Mouse (Mus musculus): ENCODE measurements around the gene Bloc1s4. TPM values are rescaled to one million over a fixed set of nuclear protein-coding genes. Genes with fewer than 3 reads are reported as not detected.

The Bloc1s4 gene
- polyA plus RNA-seq, 1 experiment from 2014 or later = 23.5 TPM

DNA sequence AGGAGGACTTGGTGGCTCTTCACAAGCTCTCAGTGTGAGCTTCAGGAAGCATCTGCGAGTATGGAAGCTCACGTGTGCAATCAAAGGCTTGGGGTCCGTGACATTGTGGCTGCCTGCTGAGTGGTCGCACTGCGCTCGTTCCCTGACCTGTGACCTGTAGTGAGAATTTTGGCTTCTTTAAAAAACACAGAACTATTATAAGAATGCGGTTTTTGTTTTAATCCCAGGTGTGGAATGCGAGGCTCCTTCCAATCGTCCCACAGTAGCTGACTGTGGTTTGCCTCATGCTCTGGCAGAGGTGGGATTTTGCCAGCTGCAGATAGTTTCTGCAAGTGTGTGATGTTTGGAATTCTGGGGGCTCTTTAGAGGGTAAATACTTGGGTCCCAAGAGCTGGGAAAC, 25.1 kb downstream of the Bloc1s4 start:
- no peak overlapping the region for H3K27ac ChIP-seq (replicated peaks)
- no peaks in the 10 kb centered on the region for H3K36me3 ChIP-seq
- no peak overlapping the region for H3K4me3 ChIP-seq
- peaks cover 3% of the 10 kb centered on the region for H3K4me1 ChIP-seq
- no peaks in the 10 kb centered on the region for H3K9me3 ChIP-seq (replicated peaks)
- H3K27me3 ChIP-seq (ENCODE audit: low read depth, poor library complexity, severe bottlenecking) = no peaks in the 10 kb centered on the region
- DNase-seq (ENCODE audit: low spot score) = no peak
- WGBS = 70% methylated on average over 9 of the region's 9 CpGs

DNA sequence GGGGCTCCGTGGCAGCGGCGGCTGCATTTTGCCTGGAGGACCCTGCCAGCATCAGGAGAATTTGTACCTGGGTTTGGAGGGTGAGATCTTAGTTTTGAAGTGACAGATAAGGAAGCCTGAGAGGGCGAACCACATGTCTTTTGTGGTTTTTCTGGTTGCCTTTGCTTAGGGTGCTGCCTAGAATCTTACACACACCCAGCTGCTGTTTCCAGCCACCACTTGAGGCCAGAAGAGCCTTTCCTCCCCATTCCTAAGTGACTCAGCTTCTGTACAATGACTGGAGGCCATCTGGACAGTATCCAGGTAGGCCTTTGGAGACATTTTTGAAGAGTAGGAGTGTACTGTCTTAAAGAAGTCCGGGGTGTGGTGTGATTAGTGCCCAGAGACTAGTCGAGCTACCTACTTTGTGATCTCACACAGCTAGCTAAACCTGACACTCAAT, 26.0 kb downstream of the Bloc1s4 start:
- H3K27ac ChIP-seq (replicated peaks) = no peak overlapping the region
- no peak overlapping the region for H3K4me3 ChIP-seq
- WGBS = 86% methylated on average over 6 of the region's 6 CpGs
- no peaks in the 10 kb centered on the region for H3K36me3 ChIP-seq
- no peaks in the 10 kb centered on the region for H3K27me3 ChIP-seq (ENCODE audit: low read depth, poor library complexity, severe bottlenecking)
- DNase-seq (ENCODE audit: low spot score) = no peak
- H3K4me1 ChIP-seq = peaks cover 3% of the 10 kb centered on the region
- H3K9me3 ChIP-seq (replicated peaks) = no peaks in the 10 kb centered on the region

DNA sequence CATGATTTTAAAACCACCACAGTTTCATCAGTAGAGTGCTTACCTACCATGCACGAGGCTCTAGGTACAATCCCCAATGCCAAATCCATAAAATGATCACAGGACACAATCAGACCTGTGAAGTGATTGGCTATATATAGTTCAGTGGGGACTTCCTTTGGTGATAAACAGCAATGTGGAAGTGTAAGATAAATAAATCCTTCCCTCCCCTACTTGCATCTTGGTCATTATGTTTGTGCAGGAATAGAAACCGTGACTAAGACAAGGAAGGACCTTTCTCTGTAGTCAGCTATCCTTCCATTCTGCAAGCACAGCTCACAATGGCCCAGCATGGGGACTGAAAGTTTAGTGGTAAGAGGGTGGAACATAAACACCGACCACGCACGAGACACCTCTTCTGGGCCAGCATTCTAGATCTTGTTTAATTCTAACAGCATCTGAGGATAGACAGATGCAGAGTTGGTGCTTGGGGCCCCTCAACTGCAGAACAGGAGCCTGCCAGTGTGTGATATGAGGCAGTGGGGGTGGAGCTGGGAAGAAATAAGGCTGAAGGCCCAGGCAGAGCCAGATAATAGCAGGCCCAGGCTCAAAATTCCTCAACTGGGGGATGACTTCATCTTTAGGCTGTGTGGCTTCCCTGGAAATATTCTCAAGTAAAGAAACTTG, 27.6 kb downstream of the Bloc1s4 start:
- no peak overlapping the region for H3K4me3 ChIP-seq
- H3K27me3 ChIP-seq (ENCODE audit: low read depth, poor library complexity, severe bottlenecking) = no peaks in the 10 kb centered on the region
- WGBS = 79% methylated on average over 5 of the region's 5 CpGs
- peaks cover 2% of the 10 kb centered on the region for H3K4me1 ChIP-seq
- no peak for DNase-seq (ENCODE audit: low spot score)
- no peaks in the 10 kb centered on the region for H3K9me3 ChIP-seq (replicated peaks)
- no peaks in the 10 kb centered on the region for H3K36me3 ChIP-seq
- no peak overlapping the region for H3K27ac ChIP-seq (replicated peaks)

DNA sequence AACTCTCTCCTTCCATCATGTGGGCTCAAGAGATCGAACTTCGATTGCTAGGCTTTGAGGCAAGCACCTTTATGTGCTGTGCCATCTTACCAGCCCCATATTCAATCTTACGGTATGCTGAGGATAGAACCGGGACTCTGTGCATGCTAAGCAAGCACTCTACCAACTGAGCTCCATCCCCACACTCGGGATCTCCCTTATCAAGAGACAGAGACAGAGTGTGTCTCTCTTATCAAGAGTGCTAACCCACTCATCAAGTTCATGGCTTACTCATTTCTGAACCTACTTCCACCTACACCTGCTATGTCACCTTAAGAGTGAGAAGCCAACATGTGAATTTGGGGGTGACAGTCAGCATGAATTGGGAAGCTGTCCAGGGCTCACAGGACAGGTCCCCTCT, 28.2 kb downstream of the Bloc1s4 start:
- no peak overlapping the region for H3K4me3 ChIP-seq
- H3K36me3 ChIP-seq = no peaks in the 10 kb centered on the region
- no peaks in the 10 kb centered on the region for H3K4me1 ChIP-seq
- no peaks in the 10 kb centered on the region for H3K9me3 ChIP-seq (replicated peaks)
- no peaks in the 10 kb centered on the region for H3K27me3 ChIP-seq (ENCODE audit: low read depth, poor library complexity, severe bottlenecking)
- H3K27ac ChIP-seq (replicated peaks) = no peak overlapping the region
- WGBS = 84% methylated on average over 5 of the region's 5 CpGs
- DNase-seq (ENCODE audit: low spot score) = no peak

DNA sequence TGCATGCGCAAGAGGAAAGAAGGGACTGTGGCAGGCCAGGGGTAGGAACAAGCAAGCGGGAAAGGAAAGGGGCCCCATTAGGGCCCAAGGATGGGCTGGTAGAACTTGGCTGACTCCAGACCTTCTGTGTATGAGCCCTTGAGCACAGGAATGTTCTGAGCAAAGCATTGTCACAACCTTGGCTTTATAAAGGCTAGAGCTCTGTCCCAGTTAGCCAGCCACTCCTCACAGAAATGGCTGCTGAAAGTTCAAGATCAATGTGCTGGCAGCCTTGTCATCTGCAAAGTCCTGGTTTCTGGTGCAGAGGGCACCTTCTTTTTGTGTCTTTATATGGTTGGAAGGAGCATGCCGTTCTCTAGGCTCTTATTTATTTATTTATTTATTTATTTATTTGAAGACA, 28.8 kb downstream of the Bloc1s4 start:
- Histone ChIP-seq H3K9me3 (replicated peaks) (no peaks in the 10 kb centered on the region), H3K27ac (replicated peaks) (no peak overlapping the region), H3K36me3 (no peaks in the 10 kb centered on the region), H3K4me1 (no peaks in the 10 kb centered on the region), H3K27me3 (ENCODE audit: low read depth, poor library complexity, severe bottlenecking) (no peaks in the 10 kb centered on the region), H3K4me3 (no peak overlapping the region)
- WGBS = 85% methylated on average over 3 of the region's 3 CpGs
- no peak for DNase-seq (ENCODE audit: low spot score)

DNA sequence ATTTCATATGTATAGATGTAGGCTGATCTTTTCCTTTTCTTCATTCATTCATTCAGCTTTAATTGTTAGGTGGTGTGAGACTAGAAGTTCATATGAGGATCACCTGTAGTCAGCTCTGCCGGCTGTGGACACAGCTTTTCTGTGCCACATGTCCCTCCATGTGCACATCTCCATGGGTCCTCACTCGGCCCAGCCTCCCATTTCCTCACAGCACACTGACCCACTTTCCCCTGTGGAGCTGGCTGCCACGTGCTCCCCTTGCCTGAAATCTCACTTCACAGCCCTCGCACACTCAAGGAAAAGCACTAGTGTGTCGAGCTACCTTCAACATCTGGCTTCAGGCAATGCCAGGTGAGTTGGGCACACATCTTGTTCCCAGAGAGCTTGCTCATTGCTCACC, 29.3 kb downstream of the Bloc1s4 start:
- H3K4me1 ChIP-seq = no peaks in the 10 kb centered on the region
- no peaks in the 10 kb centered on the region for H3K9me3 ChIP-seq (replicated peaks)
- H3K27me3 ChIP-seq (ENCODE audit: low read depth, poor library complexity, severe bottlenecking) = no peaks in the 10 kb centered on the region
- no peak for DNase-seq (ENCODE audit: low spot score)
- no peaks in the 10 kb centered on the region for H3K36me3 ChIP-seq
- H3K27ac ChIP-seq (replicated peaks) = no peak overlapping the region
- WGBS = 77% methylated on average over 5 of the region's 5 CpGs
- no peak overlapping the region for H3K4me3 ChIP-seq

DNA sequence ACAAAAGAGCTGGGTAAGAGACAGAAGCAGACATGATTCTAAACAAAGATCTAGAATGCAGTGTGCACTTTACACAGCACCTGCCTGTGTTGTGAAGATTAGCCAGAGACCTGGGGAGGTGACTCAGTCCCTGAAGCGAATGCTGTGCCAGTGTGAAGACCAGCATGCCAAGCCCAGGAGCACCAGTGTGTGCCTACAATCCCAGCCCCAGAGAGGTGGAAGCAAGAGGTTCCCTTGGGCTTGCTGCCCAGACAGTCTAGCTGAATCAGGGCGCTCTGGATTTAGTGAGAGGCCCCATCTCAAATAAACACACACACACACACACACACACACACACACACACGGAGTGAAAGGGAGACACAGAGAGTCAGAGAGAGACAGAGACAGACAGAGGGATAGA, 30.6 kb downstream of the Bloc1s4 start:
- no peak for DNase-seq (ENCODE audit: low spot score)
- Histone ChIP-seq H3K27ac (replicated peaks) (no peak overlapping the region), H3K4me1 (peaks cover 9% of the 10 kb centered on the region), H3K36me3 (no peaks in the 10 kb centered on the region), H3K27me3 (ENCODE audit: low read depth, poor library complexity, severe bottlenecking) (no peaks in the 10 kb centered on the region), H3K4me3 (no peak overlapping the region), H3K9me3 (replicated peaks) (no peaks in the 10 kb centered on the region)
- WGBS = 80% methylated on average over 3 of the region's 3 CpGs

DNA sequence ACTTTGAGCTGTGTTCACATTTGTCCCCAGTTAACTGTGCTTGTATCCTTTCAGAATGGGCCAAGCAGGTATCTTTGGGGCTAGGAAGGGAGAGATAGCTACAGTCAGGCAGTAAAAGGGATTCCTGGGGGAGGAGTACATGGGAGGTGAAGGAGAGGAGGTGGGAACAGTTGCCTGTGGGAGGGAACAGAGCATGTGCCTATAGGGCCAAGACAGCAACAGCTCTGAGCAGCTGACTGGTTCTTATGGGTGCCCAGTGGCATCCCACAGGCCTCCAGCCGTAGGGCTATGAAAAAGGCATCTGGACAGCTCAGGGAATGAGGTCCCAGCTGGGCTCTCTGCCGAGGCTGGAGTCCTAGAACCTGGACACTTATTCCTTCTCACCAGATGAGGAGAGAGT, 31.6 kb downstream of the Bloc1s4 start:
- Histone ChIP-seq H3K27ac (replicated peaks) (no peak overlapping the region), H3K4me1 (peaks cover 20% of the 10 kb centered on the region), H3K4me3 (no peak overlapping the region), H3K27me3 (ENCODE audit: low read depth, poor library complexity, severe bottlenecking) (peaks cover 7% of the 10 kb centered on the region; the same call in 1 of the 2 replicates), H3K9me3 (replicated peaks) (no peaks in the 10 kb centered on the region), H3K36me3 (no peaks in the 10 kb centered on the region)
- DNase-seq (ENCODE audit: low spot score) = no peak
- WGBS = 65% methylated on average over 2 of the region's 2 CpGs

DNA sequence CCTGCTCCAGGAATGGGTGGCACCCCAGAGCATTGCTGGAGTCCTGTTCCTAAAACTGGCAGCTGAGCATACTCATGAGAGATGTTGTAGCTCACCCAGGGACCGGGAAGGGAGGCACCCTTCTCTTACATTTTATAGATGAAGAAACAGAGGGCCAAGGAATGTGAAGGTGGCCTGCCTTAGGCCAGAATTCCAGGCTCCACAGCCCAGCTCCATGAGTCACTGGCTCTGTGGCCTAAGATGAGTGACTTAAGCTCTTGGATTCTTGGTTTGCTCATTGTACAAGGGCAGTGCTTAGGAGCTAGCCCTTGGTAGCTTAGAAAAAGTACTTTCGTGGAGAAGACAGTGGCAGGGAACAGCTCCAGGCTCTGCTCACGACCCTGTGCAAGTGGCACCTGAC, 33.6 kb downstream of the Bloc1s4 start:
- Histone ChIP-seq H3K36me3 (no peaks in the 10 kb centered on the region), H3K9me3 (replicated peaks) (no peaks in the 10 kb centered on the region), H3K4me1 (peaks cover 22% of the 10 kb centered on the region), H3K27ac (replicated peaks) (no peak overlapping the region), H3K4me3 (no peak overlapping the region), H3K27me3 (ENCODE audit: low read depth, poor library complexity, severe bottlenecking) (peaks cover 12% of the 10 kb centered on the region; the same call in 1 of the 2 replicates)
- 77% methylated on average over 3 of the region's 3 CpGs for WGBS
- no peak for DNase-seq (ENCODE audit: low spot score)

DNA sequence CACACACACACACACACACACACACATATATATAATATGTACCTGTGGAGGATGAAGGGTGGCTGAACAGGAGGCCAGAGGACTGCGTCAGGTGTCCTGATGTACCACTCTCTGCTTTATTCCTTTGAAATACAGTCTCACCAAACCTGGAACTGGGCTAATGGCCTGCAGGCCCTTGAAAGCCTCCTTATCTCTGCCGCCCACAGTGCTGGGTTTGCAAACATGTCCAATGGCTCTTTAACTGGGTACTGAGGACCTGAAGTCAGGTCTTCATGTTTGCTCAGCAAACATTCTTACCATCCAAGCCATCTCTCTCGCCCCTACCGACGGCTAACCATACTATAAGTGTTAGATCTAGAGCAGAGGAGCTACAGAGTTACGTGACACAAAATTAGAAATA, 34.8 kb downstream of the Bloc1s4 start:
- H3K27me3 ChIP-seq (ENCODE audit: low read depth, poor library complexity, severe bottlenecking) = peaks cover 12% of the 10 kb centered on the region; the same call in 1 of the 2 replicates
- no peaks in the 10 kb centered on the region for H3K36me3 ChIP-seq
- H3K9me3 ChIP-seq (replicated peaks) = no peaks in the 10 kb centered on the region
- H3K4me1 ChIP-seq = peaks cover 22% of the 10 kb centered on the region
- H3K27ac ChIP-seq (replicated peaks) = peak overlapping the region; percentile 77; the same call in 1 of the 2 replicates
- DNase-seq (ENCODE audit: low spot score) = no peak
- no peak overlapping the region for H3K4me3 ChIP-seq
- 84% methylated on average over 6 of the region's 6 CpGs for WGBS

DNA sequence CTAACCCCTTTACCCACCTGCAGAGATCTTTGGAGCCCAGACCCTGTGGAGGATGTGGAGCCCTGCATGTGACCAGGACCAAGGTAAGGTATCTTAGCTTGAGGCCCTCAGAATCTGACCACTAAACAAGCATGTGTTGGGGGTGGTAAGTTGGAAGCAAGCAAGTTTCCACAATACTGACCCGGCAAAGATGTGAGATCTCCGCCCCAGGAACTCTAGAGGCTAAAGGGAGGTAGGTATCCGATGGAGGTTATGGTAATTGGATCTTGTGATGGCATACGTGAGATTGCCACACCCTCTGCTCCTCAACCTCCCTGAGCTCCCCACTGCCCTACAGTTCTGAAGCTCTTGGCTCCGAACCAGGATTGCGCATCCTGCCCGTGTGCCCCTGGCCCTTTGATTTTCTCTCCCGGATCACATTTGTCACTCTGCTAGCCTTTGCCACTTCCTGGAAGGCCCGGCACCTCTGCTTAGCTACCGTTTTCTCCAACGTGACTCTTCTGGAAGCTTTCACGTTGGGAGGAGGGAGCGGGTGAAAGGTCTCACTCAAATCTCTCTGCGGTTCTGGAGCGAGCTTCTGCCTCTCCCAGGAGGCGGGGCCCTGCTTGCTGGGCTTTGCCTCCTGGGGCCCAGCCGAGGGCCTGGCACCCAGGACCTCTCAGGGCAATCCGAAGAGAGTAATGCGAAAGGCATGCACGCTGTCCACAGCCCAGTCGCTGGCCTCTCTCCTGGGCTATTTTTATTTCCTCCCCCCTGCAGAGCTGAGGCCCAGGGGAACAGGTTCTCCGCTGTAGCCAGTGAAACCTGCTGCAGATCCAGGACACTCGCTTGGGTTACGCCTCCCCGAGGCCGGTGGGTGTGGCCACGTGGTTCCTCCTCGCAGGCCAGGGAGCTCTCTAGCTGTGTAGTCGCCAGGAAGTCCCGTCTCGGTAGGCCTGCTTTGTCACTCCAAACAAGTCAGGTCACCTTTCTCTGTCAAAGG, 35.6 kb downstream of the Bloc1s4 start:
- Histone ChIP-seq H3K27me3 (ENCODE audit: low read depth, poor library complexity, severe bottlenecking) (peaks cover 12% of the 10 kb centered on the region; the same call in 1 of the 2 replicates), H3K4me1 (peaks cover 22% of the 10 kb centered on the region), H3K4me3 (peak overlapping the region; percentile 52), H3K27ac (replicated peaks) (peak overlapping the region; percentile 77), H3K36me3 (no peaks in the 10 kb centered on the region), H3K9me3 (replicated peaks) (no peaks in the 10 kb centered on the region)
- DNase-seq (ENCODE audit: low spot score) = peak; percentile 68
- 8% methylated on average over 31 of the region's 31 CpGs for WGBS

DNA sequence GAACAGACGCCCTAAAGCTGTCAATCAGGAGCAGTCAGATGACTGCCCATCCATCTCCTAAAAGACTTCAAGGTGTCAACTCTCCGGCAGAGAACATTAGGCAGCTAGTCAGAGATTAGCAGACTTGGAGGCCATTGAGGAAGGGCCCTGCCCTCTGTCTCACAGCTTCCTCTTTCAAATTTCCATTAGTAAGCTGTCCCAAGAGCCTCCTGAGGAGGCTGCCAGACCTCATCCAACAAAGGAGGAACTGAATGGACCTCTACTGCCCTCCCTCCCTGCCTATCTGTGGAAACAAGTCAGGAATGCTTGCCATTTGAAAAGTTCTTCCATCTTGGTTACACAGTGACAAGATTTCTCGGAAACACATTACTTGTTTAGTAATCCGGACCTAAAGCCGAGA, 36.6 kb downstream of the Bloc1s4 start:
- no peaks in the 10 kb centered on the region for H3K9me3 ChIP-seq (replicated peaks)
- no peak overlapping the region for H3K4me3 ChIP-seq
- peaks cover 22% of the 10 kb centered on the region for H3K4me1 ChIP-seq
- peaks cover 12% of the 10 kb centered on the region; the same call in 1 of the 2 replicates for H3K27me3 ChIP-seq (ENCODE audit: low read depth, poor library complexity, severe bottlenecking)
- WGBS = 60% methylated on average over 5 of the region's 5 CpGs
- H3K36me3 ChIP-seq = no peaks in the 10 kb centered on the region
- no peak overlapping the region for H3K27ac ChIP-seq (replicated peaks)
- no peak for DNase-seq (ENCODE audit: low spot score)

DNA sequence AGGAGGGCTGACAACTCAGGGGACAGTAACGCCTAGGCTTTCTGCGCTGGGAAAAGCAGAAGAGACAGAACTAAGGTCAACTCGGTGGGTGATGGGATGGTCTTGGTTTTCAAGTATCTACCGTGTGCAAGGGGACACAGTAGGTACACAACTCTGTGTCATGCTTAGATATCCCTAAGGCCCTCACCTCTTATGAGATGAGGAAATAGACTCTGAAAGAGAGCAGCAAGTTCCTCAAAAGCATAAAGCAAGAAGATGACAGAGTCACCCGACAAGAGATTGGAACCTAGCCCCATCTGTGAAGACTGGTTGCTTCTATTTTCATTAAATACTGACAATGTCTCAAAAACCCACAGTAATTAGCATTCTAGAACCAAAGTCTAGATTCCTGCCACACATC, 42.7 kb downstream of the Bloc1s4 start:
- WGBS = 87% methylated on average over 5 of the region's 5 CpGs

More for the DNA sequence above, 42.7 kb downstream of the Bloc1s4 start:
- no peaks in the 10 kb centered on the region for H3K9me3 ChIP-seq (replicated peaks)
- no peaks in the 10 kb centered on the region for H3K36me3 ChIP-seq
- H3K27ac ChIP-seq (replicated peaks) = no peak overlapping the region
- H3K4me3 ChIP-seq = no peak overlapping the region
- DNase-seq (ENCODE audit: low spot score) = no peak
- H3K4me1 ChIP-seq = no peaks in the 10 kb centered on the region
- no peaks in the 10 kb centered on the region for H3K27me3 ChIP-seq (ENCODE audit: low read depth, poor library complexity, severe bottlenecking)

All from midbrain, embryonic 10.5 days (tissue).